Mouse (Mus musculus) midbrain, embryonic 15.5 days (tissue): Measurements from ENCODE around the gene Lpp. TPM values are rescaled to one million over a fixed set of nuclear protein-coding genes. Genes with fewer than 3 reads are reported as not detected.

Source experiments
- ATAC-seq: fragments of 200-750 bp; cut with Nextera tagmentation; replicated peaks from 2 replicates; pipeline ENCODE4 v1.8.0; 2017; ENCODE audit warnings: moderate TSS enrichment
- H3K27ac ChIP-seq: fragments of 300-500 bp; sonication (generic); 2 replicates; pipeline ENCODE4 v1.5.1; 2015; ENCODE audit warnings: mild to moderate bottlenecking, inconsistent platforms
- H3K27me3 ChIP-seq: fragments of 300-500 bp; sonication (generic); replicated peaks from 2 replicates; pipeline ENCODE4 v1.6.1; 2015; ENCODE audit warnings: inconsistent platforms
- H3K36me3 ChIP-seq: fragments of 300-500 bp; sonication (generic); replicated peaks from 2 replicates; pipeline ENCODE4 v1.6.1; 2015; ENCODE audit warnings: inconsistent platforms
- H3K4me1 ChIP-seq: fragments of 300-500 bp; sonication (generic); 2 replicates; pipeline ENCODE4 v1.6.1; 2015; ENCODE audit warnings: inconsistent platforms
- H3K4me2 ChIP-seq: fragments of 300-500 bp; sonication (generic); 2 replicates; pipeline ENCODE4 v1.6.1; 2015; ENCODE audit warnings: inconsistent platforms, mild to moderate bottlenecking, moderate library complexity
- H3K4me3 ChIP-seq: fragments of 300-500 bp; sonication (generic); 2 replicates; pipeline ENCODE4 v1.5.1; 2015; ENCODE audit warnings: mild to moderate bottlenecking, inconsistent platforms
- H3K9ac ChIP-seq: fragments of 300-500 bp; sonication (generic); 2 replicates; pipeline ENCODE4 v1.6.1; 2015; ENCODE audit warnings: mild to moderate bottlenecking, inconsistent platforms
- H3K9me3 ChIP-seq: fragments of 300-500 bp; sonication (generic); 2 replicates; pipeline ENCODE4 v1.6.1; 2016; ENCODE audit warnings: inconsistent platforms
- WGBS: fragments of 180-500 bp; shearing (Covaris S2); methylation state at CpG from one replicate; pipeline ENCODE4 v1.1.7; 2015; ENCODE audit warnings: mixed read lengths; 5-methylcytosine and 5-hydroxymethylcytosine counted together
- polyA plus RNA-seq: library from polyadenylated mRNA; unstranded; fragments of >200 nt; fragmentation: Nextera tagmentation; extraction: Ambion mirVana; gene quantifications from 2 replicates; pipeline ENCODE4 v1.2.1, GENCODE M21; 2015

The Lpp gene
- polyA plus RNA-seq, 1 experiment from 2014 or later, result 10.4 TPM

DNA sequence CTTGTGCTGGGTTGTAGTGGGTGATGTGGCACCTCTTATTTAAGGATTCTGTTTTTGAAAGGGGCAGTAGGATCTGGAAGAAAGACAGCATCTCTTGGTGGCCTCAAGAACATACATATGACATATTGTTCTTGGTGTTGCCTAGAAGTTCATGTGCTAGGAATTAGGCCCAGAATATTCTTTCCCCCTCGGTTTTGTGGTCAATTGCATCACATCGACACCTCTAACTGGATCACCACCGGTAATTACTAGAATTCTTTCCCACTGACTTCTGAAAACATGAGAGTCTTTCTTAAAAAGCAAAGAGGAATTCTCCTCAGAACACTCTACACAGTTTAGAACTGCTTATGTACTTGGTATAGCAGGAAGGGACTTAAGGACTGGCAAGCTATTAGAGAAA lies 34.3 kb downstream of the Lpp start:
- Histone ChIP-seq H3K4me2 (no peak overlapping the region), H3K9ac (no peak overlapping the region), H3K27me3 (no peaks in the 10 kb centered on the region), H3K9me3 (no peaks in the 10 kb centered on the region), H3K36me3 (no peaks in the 10 kb centered on the region), H3K4me1 (0 out of 2 replicates have a peak, but pooled peaks cover 2% of the 10 kb centered on the region), H3K4me3 (no peak overlapping the region), H3K27ac (no peak overlapping the region)
- WGBS, result 91% methylated on average over 3 of the region's 3 CpGs
- no peak for ATAC-seq

DNA sequence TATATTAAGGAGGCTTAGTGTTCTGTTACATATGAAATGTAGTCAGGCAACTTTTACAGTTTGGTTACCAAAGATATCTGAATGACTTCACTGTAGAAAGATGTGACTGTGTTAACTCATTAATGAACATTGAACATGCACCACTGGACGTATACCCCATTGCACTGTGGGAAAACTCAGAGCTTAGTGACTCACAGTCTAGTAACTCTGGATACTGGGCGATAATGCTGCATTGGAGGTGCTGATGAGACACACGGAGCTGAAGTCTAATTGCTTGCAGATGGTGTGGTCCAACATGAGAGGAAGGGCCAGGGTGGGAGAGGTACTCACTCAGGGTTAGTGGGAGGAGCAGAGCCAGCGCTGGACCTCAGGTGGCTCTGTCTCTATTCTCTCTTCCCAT lies 34.7 kb downstream of the Lpp start:
- no peak overlapping the region for H3K4me2 ChIP-seq
- no peaks in the 10 kb centered on the region for H3K36me3 ChIP-seq
- H3K9ac ChIP-seq, result no peak overlapping the region
- no peaks in the 10 kb centered on the region for H3K27me3 ChIP-seq
- no peak overlapping the region for H3K27ac ChIP-seq
- H3K9me3 ChIP-seq, result no peaks in the 10 kb centered on the region
- no peak overlapping the region for H3K4me3 ChIP-seq
- no peak for ATAC-seq
- 80% methylated on average over 4 of the region's 4 CpGs for WGBS
- 0 out of 2 replicates have a peak, but pooled peaks cover 2% of the 10 kb centered on the region for H3K4me1 ChIP-seq

DNA sequence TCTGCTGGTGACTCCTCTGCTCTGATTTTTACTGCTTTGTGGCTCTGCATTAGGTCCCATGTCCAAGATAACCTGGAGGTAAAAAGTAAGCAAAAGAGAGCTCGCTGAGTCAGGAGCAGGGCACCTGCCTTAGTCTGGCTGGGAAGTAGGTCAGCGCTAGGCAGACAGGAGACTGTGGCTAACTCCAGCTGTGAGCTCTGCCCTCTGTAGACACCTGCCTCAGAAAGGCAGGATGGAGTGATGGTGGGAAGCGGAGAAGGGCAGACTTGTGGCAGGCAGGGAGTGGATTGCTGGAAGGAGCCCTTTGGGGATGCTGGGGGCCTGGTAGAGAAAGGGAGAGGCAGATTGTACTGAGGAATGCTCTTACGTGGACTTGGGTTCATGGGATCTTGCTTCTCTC lies 35.4 kb downstream of the Lpp start:
- Histone ChIP-seq H3K36me3 (no peaks in the 10 kb centered on the region), H3K27me3 (no peaks in the 10 kb centered on the region), H3K27ac (no peak overlapping the region), H3K9me3 (no peaks in the 10 kb centered on the region), H3K4me1 (no peaks in the 10 kb centered on the region; the same call in 1 of the 2 replicates), H3K4me3 (no peak overlapping the region), H3K9ac (no peak overlapping the region), H3K4me2 (no peak overlapping the region)
- WGBS, result 87% methylated on average over 4 of the region's 4 CpGs
- no peak for ATAC-seq

DNA sequence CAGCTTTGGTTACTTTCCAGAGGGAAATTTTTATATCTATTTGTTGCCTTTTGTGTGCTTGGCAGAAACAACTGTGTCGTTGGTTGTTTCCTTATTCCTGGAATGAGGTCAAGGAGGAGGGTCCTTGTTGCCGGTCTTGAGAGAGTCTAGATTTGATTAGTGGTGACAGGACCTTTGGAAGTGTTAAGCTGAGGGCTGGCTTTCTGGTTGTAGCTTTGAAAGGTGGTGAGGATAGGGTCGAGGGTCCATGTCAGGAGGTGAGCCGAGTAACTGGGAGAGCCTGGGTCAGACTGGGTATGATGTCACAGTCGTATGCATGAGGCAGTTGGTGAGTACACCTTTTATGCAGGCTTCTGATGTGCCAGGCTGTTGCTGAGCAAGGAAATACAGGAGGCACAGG lies 36.4 kb downstream of the Lpp start:
- Histone ChIP-seq H3K9ac (no peak overlapping the region), H3K4me3 (no peak overlapping the region), H3K4me2 (no peak overlapping the region), H3K36me3 (no peaks in the 10 kb centered on the region), H3K9me3 (no peaks in the 10 kb centered on the region), H3K4me1 (peaks cover 5% of the 10 kb centered on the region), H3K27ac (no peak overlapping the region), H3K27me3 (no peaks in the 10 kb centered on the region)
- WGBS, result 74% methylated on average over 5 of the region's 5 CpGs
- no peak for ATAC-seq

DNA sequence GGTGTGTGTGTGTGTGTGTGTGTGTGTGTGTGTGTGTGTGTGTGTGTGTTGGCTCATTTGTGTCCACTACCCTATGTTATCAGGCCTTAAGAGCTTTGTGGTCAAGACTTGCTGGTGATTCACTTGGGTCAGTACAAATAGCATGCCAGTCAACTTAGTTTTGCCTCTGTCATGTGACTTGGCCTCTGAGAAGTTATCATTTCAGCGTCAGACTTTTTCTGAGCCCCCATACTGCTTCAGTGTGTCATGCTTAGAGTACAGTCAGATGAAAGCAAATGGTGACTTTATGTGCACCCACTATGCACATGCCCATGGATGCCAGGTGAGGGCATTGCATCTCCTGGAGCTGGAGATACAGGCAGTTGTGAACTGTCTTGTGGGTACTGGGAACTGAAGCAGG lies 38.5 kb downstream of the Lpp start:
- no peak overlapping the region for H3K4me3 ChIP-seq
- WGBS, result 95% methylated on average over 1 of the region's 1 CpGs
- H3K4me1 ChIP-seq, result peaks cover 13% of the 10 kb centered on the region
- H3K27me3 ChIP-seq, result no peaks in the 10 kb centered on the region
- no peak overlapping the region for H3K27ac ChIP-seq
- no peaks in the 10 kb centered on the region for H3K9me3 ChIP-seq
- no peaks in the 10 kb centered on the region for H3K36me3 ChIP-seq
- no peak overlapping the region for H3K4me2 ChIP-seq
- no peak for ATAC-seq
- no peak overlapping the region for H3K9ac ChIP-seq

DNA sequence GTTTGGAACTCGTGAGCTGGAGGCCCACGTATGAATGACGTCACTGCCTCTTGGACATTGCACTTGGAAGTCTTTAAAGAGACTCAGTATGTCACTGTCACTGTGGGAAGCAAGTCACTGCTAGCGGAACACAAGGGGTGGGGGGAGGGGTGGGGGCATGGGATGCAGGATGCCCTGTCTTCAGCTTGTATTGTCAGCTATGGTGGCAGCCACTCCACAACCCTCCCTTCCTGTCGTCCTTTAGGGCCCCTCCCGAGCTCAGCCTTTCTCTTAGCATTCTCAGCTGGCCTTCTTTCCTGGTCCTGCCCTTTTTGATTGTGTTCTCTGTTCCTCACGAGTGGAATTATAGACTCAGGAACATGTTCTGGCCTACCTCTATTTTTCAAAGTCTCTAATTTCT lies 40.3 kb downstream of the Lpp start:
- Histone ChIP-seq H3K4me3 (no peak overlapping the region), H3K27me3 (no peaks in the 10 kb centered on the region), H3K36me3 (no peaks in the 10 kb centered on the region), H3K9me3 (no peaks in the 10 kb centered on the region), H3K4me1 (peaks cover 13% of the 10 kb centered on the region), H3K9ac (no peak overlapping the region), H3K27ac (no peak overlapping the region), H3K4me2 (no peak overlapping the region)
- no peak for ATAC-seq
- 54% methylated on average over 7 of the region's 7 CpGs for WGBS

DNA sequence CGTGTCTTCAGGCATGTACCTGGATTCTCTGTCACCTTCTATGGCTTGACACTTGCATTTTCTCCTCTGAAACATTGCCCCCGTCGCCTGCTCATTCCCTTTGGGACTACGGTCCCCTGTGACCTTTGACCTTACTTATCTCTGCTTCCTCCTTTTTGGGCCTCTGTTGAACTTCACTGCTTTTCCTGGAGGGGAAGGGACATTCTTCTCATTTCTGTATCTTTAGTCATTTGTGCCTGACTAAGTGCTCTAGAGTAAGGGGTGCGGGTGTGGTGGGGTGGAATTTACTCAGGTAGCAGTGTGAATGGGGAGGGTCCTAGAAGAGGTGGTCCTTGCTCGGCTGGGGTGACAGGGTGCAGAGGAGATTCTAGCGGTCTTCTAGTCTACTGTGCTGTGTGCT lies 40.7 kb downstream of the Lpp start:
- Histone ChIP-seq H3K27me3 (no peaks in the 10 kb centered on the region), H3K4me1 (peaks cover 13% of the 10 kb centered on the region), H3K9me3 (no peaks in the 10 kb centered on the region), H3K4me2 (no peak overlapping the region), H3K36me3 (no peaks in the 10 kb centered on the region), H3K27ac (no peak overlapping the region), H3K9ac (no peak overlapping the region), H3K4me3 (no peak overlapping the region)
- WGBS, result 79% methylated on average over 7 of the region's 7 CpGs
- ATAC-seq, result peak; percentile 38; the same call in 1 of the 2 replicates

DNA sequence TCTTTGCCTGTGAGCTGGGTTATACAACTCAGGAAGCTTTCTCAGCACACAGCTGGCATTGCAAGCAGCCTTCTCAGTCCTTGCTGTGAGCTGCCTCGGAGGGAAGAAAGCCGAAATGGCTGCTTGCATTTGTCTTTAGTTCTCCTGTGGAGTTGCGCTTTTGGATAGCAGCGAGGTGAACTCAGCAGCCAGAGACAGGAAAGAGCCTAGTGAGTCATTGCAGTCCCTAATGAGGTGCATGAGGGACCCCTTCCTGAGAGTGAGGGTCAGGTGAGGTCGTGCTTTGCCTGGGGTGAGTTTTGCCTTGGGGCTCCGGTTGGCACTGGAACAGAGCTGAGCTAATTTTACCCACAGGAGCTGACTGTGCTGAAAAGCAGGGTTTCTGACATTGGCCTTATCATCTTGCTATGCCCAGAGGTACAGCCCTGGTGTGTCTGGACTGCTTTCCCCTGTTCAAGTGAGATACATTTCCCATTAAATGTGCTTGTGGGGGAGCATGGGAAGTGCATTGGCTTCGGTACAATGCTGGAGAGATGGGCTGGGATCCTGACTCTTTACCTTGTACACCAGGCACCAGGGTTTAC lies 41.3 kb downstream of the Lpp start:
- WGBS, result 50% methylated on average over 7 of the region's 7 CpGs
- ATAC-seq, result peak; percentile 59

DNA sequence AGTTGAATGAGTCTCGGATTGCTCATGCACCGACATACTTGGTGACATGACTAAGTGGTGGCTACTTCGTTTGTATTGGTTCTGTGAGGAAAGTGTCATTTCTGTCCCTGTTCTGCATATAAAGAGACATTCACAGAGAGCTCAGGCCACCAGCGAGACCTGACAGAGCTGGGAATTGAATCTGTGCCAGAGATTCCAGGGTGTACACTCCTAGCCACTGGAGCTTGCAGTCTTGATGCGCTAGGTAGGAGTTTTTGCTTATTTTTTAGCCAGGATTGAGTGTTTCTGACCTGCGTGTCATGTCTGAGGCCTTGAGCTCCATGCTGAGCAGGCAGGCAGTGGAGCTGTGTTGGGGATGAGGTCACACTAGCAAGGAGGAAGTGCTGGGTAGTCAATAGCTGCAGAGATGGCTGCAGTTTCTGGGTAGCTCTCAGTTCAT lies 41.8 kb downstream of the Lpp start:
- no peaks in the 10 kb centered on the region for H3K36me3 ChIP-seq
- peak overlapping the region; percentile 49; the same call in 1 of the 2 replicates for H3K27ac ChIP-seq
- no peak overlapping the region for H3K9ac ChIP-seq
- H3K27me3 ChIP-seq, result no peaks in the 10 kb centered on the region
- H3K4me1 ChIP-seq, result peaks cover 13% of the 10 kb centered on the region
- no peak overlapping the region for H3K4me3 ChIP-seq
- no peak; the same call in 1 of the 2 replicates for ATAC-seq
- H3K4me2 ChIP-seq, result no peak overlapping the region
- WGBS, result 63% methylated on average over 6 of the region's 6 CpGs
- no peaks in the 10 kb centered on the region for H3K9me3 ChIP-seq

More for the DNA sequence above, 41.3 kb downstream of the Lpp start:
- no peaks in the 10 kb centered on the region for H3K27me3 ChIP-seq
- no peak overlapping the region for H3K4me2 ChIP-seq
- H3K9me3 ChIP-seq, result no peaks in the 10 kb centered on the region
- no peak overlapping the region for H3K9ac ChIP-seq
- H3K36me3 ChIP-seq, result no peaks in the 10 kb centered on the region
- H3K4me1 ChIP-seq, result peaks cover 13% of the 10 kb centered on the region
- H3K27ac ChIP-seq, result peak overlapping the region; percentile 49
- no peak overlapping the region for H3K4me3 ChIP-seq

DNA sequence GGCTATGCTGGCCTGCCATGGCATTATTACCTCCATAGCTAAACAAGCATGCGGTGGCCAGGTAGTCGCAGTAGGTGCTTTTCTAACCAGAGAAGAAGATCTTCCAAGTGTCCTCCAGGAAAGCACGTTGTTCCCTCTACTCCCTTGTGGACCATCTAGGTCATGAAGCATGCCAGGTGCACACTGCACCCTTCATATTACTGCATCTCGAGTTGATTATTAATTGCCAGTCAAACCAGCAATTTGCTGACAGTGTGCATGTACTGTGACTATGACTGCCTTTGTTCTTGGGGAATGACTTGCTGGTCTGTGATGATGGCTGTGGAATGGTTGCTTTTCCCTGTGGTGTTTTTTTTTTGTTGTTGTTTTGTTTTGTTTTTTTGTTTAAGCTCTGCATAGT lies 45.1 kb downstream of the Lpp start:
- 96% methylated on average over 4 of the region's 4 CpGs for WGBS
- ATAC-seq, result no peak
- no peaks in the 10 kb centered on the region for H3K36me3 ChIP-seq
- no peak overlapping the region for H3K4me2 ChIP-seq
- no peaks in the 10 kb centered on the region for H3K9me3 ChIP-seq
- H3K4me1 ChIP-seq, result peaks cover 24% of the 10 kb centered on the region
- no peak overlapping the region for H3K27ac ChIP-seq
- H3K27me3 ChIP-seq, result no peaks in the 10 kb centered on the region
- H3K4me3 ChIP-seq, result no peak overlapping the region
- H3K9ac ChIP-seq, result no peak overlapping the region

DNA sequence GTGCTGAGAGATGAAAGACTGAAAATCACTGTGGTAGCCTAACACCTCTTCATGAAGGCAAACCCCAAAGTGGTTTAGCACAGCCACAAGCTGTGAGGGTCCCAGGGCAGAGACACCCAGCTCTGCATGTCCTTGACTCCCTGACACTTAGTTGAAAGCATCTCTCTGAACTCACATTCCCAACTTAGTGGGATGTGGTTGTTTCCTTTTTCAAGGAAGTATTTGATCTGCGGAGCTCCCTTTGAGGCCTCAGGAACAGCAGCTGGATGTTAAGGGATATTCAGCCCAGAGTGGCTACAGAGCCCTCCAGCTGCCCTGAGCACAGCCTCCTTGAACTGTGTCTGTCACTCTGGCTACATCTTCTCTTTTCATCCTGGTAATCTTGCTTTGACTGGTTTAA lies 48.0 kb downstream of the Lpp start:
- Histone ChIP-seq H3K27ac (no peak overlapping the region), H3K36me3 (no peaks in the 10 kb centered on the region), H3K9me3 (no peaks in the 10 kb centered on the region), H3K9ac (no peak overlapping the region), H3K4me1 (peaks cover 14% of the 10 kb centered on the region), H3K4me3 (no peak overlapping the region), H3K4me2 (no peak overlapping the region), H3K27me3 (no peaks in the 10 kb centered on the region)
- 32% methylated on average over 1 of the region's 1 CpGs for WGBS
- peak; percentile 57; the same call in 1 of the 2 replicates for ATAC-seq

DNA sequence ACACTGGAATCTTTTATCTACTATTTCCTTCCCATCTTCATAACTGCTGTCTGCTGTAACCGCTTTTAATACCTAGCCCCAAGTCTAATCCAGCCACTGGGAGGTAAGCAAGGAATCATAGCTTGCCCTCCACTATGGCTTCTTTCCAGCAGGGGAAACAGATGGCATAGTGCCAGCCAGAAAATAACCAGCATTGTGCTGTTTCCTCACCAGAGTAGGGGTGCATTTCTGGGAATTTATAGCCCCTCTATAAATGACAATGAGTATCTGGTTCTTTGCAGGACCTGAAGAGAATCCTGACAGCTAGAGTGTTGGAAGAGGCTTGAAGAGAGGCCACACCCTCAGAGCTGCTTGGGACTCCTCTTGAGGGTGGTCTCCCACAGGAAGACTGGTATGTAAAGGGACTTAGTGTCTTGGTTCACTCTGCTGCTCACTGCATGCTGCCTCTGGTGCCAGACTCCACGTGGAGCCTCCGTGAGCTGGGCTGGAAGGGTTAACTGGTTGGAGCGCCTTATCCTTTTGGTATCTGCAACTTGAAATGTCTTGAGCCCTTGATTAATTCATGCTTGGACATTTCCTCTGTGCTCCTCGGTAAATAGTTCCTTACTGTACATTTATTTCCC lies 49.3 kb downstream of the Lpp start:
- ATAC-seq, result no peak
- Histone ChIP-seq H3K9ac (no peak overlapping the region), H3K4me1 (peaks cover 14% of the 10 kb centered on the region), H3K27me3 (no peaks in the 10 kb centered on the region), H3K9me3 (no peaks in the 10 kb centered on the region), H3K4me2 (no peak overlapping the region), H3K4me3 (no peak overlapping the region), H3K27ac (no peak overlapping the region), H3K36me3 (no peaks in the 10 kb centered on the region)
- 65% methylated on average over 5 of the region's 5 CpGs for WGBS

DNA sequence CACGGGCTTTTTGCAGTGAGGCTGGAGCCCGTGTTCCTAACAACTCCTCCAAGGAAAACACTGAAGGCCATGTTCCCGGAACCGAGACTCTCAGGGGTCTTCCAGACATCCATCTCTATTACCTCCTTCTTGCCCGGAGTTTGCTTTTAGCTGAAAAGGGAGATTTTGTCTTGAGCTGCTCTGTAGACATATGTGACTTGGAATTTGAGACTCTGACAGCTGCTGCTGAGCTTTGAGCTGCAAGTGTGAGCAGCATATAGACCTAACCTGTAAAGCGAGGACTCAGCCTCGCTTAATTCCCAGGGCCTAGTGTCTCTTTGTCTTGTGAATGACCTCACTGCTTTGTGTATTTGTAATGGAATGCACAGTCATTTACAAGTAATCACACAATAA lies 49.8 kb downstream of the Lpp start:
- Histone ChIP-seq H3K27me3 (no peaks in the 10 kb centered on the region), H3K9ac (no peak overlapping the region), H3K4me1 (peaks cover 14% of the 10 kb centered on the region), H3K9me3 (no peaks in the 10 kb centered on the region), H3K4me2 (no peak overlapping the region), H3K36me3 (no peaks in the 10 kb centered on the region), H3K27ac (no peak overlapping the region), H3K4me3 (no peak overlapping the region)
- WGBS, result 43% methylated on average over 7 of the region's 7 CpGs
- no peak for ATAC-seq
